Mouse (Mus musculus) neutrophil, adult 5-6 weeks (primary cell): ENCODE measurements around the gene Vasn. TPM values are rescaled to one million over a fixed set of nuclear protein-coding genes. Genes with fewer than 3 reads are reported as not detected.
"Not testable (repeated sequence)": the region's sequence is repeated elsewhere in the genome, so short reads cannot be mapped to it uniquely, and the experiment has no call there.

Experiments used
- ATAC-seq: fragments of 151-379, 151-347 bp; 2 replicates; pipeline ENCODE4 v1.8.0; 2017; ENCODE audit warnings: mild to moderate bottlenecking, moderate TSS enrichment; ENCODE audit not compliant: insufficient number of reproducible peaks, poor library complexity, low FRiP score, severe bottlenecking; ENCODE audit errors: extremely low read depth
- total RNA-seq: library from RNA; stranded (forward); fragments of 200-1000 nt; gene quantifications from 2 replicates; pipeline ENCODE4 v1.2.3, GENCODE M21; 2017

Vasn gene
- total RNA-seq, 1 experiment from 2014 or later: 0.12 TPM

- no peak for ATAC-seq
Measured at GRCm38 (mm10) chr16:4655764-4656570, 16.2 kb downstream of the Vasn start.

GRCm38 (mm10) chr16:4656571-4657081, 16.9 kb downstream of the Vasn start:
- ATAC-seq: no peak

DNA sequence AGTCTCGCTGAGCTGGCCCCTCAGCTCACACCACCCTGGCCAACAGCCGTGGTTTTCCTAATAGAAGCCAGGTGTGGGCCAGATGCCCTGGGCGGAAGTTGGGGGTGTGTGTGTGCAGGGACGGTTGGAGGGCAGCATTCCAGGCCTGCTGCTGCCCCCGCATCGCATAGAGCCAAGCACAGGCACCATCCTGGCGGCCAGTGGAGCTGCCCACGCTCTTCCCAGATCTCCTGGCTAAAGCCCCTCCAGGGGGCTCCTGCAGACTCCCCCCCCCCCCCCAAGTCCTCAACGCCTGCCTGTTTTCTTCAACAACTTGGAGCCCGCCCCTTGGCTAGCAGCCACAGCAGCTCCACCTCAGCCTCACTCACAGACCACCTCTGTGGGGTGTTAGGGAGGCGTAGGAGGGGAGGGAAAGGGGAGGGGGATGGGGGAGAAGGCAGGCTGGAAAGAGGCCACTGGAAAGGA, 19.1 kb downstream of the Vasn start:
- ATAC-seq: no peak

DNA sequence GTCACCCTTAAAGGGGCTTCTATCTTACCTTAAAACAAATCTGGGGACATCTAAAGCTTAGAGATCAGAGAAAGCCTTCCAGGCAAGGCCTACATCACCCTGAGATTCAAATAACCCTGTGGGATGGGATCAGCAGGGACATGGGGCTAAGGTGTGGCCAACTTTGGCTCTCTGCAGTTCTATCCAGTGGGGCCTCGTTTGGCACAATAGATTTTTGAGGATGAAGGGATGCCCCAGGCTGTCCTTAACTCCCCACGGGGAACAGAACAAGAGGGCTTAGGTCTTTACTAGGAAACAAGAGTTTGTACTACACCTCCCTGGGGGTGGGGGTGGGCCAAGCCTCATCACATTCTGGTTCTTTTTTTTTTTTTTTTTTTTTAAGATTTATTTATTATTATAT, 19.6 kb downstream of the Vasn start:
- ATAC-seq: no peak

DNA sequence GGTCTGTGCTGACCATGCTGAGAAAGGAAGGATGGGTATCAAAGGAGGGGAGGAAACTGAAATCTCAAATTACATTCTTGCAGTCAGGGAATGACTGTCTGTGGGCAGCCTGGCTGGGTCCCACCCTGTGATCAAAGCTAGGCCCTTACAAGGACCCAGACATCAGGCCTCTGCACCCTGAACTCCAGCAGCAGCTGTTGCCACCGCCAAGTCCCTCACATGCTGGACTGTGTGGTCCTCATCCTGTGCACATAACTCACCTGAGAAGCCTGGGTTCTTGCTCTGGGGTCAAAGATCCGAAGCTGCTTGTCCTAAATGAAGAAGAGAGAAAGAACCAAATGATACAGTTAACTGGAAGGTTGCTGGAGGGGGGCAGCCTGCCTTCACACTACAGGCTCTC, 21.9 kb downstream of the Vasn start:
- ATAC-seq: no peak

- ATAC-seq: no peak
Measured at GRCm38 (mm10) chr16:4663806-4664205, 24.1 kb downstream of the Vasn start.

GRCm38 (mm10) chr16:4665726-4666125, 26.0 kb downstream of the Vasn start:
- ATAC-seq: no peak

- ATAC-seq: peak; percentile 84
Measured at GRCm38 (mm10) chr16:4667190-4667808, 27.6 kb downstream of the Vasn start.

DNA sequence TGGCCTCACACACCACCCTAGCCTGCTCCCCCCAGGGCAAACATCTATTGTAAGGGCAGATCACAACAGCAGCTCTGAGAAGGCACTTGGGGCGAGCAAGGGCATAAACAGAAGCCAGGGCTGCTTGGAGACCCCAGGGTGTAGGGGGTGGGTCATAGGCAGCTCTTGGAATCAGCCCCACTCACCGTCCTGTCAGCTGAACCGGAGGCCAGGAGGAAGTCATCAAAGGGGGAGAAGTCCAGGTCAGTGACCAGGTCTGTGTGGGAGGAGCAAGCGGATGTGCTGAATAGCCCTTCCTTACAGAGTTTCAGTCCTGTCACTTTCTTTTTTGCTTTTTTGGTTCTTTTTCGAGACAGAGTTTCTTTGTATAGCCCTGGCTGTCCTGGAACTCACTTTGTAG, 30.6 kb downstream of the Vasn start:
- no peak for ATAC-seq

GRCm38 (mm10) chr16:4674091-4674490, 34.4 kb downstream of the Vasn start:
- peak; percentile 79 for ATAC-seq

GRCm38 (mm10) chr16:4676836-4677235, 37.1 kb downstream of the Vasn start:
- no peak for ATAC-seq

GRCm38 (mm10) chr16:4678080-4678479, 38.3 kb downstream of the Vasn start:
- ATAC-seq: no peak

GRCm38 (mm10) chr16:4679121-4680018, 39.6 kb downstream of the Vasn start, which contains the start of gene Coro7:
TSS of gene Coro7 (minus strand) at chr16:4679777.
- ATAC-seq: peak; percentile 93

DNA sequence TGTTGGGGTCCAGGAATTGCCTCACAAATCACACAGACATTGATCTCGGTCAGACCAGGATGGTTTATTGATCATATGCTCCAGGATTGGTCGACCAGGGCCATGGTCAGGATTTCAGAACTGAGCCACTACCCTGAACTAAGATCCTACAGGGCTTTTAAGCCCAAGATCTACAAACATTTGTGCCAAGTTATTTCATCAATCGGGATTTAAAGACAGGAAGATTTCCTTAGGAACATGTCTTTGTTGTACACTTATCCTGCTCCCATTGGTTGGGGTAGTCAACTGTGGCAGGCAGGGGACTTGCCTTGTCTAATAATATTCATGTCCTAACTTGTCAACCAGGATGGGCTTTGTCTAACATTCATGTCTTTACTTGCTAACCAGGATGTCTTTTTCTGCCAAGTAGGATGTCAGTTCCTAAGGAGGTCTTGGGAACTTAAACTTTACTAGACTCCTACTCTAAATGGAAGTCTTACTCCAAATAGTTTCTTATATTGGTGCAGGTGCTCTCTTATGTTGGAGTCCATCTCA, 41.2 kb downstream of the Vasn start:
- not testable (repeated sequence) for ATAC-seq

- ATAC-seq: no peak
Measured at GRCm38 (mm10) chr16:4682628-4683179, 43.0 kb downstream of the Vasn start.

DNA sequence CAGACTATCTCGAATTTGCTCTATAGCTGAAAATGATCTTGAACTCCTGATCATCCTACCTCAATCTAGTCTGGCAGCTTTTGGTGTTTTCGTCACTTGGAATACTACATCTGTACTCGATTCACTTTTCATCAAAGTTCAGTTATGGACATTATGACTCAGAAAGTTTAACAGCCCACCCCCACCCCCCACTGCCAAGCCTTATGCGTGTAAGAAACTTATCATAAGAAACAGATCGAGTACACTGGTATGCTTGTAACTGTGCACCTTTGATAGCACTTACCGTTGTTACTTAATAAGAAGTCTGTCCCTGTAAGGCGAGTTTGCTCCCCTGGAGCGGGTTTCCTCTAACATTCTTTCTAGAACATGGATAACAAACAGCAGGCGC, 43.4 kb downstream of the Vasn start:
- no peak for ATAC-seq

GRCm38 (mm10) chr16:4683581-4684456, 44.1 kb downstream of the Vasn start:
- ATAC-seq: peak; percentile 67

- ATAC-seq: no peak
Measured at GRCm38 (mm10) chr16:4684457-4684791, 44.7 kb downstream of the Vasn start.
